Mouse (Mus musculus) right cerebral cortex, adult 2 months (tissue): ENCODE measurements around the gene Pogz.
"Not testable (repeated sequence)": the region's sequence is repeated elsewhere in the genome, so short reads cannot be mapped to it uniquely, and the experiment has no call there.

Source experiments
- DNase-seq, 2 experiments: peaks; one replicate each; pipeline ENCODE4 v3.0.0; 2021 to 2022; ENCODE audit warnings: low spot score in 2 of 2

Pogz gene

DNA sequence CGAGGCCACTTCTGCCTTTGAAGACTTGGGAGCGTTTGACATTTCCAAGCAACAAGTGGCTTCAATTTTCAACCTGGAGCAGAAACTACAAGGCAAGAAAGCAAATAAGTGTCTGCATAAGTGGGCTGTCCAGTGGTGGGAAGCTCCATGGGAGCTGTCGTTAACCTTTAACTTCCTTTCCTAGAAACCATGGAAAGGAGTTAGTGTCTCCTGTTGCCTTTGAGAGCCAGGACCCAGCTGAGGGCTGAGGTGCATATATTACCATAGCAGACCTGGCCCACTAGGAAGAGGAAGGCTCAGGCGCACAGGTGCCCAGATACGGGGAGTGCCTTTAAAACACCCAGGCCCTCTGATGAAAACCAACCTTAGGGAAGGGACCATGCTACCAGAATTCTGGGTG, 4.7 kb upstream of the Pogz start:
- DNase-seq = no peak

DNA sequence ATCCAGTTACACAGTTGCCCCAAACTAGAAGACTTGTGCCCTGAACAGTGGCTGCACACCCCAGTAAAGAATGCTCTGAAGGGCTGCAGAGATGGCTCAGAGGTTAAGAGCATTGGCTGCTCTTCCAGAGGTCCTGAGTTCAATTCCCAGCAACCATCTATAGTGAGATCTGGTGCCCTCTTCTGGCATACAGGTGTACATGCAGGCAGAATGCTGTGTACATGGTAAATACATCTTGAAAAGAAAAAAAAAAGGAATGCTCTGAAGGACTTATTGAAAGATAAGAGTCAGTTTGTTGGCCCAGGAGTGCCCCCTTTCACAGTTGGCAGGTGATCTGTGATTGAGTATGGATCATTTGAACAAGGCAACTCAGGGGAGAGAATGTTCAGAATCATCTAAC, 4.0 kb upstream of the Pogz start:
- no peak for DNase-seq

DNA sequence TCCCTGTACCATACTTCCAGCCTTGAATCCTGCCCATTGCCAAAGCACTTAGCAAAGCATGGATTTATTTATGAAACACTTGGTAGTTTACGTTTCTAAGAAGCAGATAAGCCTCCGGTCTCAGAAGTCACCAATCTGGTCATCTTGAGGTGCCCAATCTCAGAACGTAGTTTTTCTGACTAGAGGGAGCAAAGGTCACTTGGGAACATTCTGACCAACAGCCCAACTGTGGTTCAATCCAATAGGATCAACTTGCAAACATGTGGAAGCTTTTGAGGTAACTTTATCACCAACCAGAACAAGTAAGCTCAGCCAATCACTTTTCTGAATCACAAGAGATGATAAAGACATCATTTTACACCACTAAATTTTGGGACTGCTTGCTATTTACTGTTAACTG, 2.0 kb upstream of the Pogz start:
- no peak for DNase-seq

DNA sequence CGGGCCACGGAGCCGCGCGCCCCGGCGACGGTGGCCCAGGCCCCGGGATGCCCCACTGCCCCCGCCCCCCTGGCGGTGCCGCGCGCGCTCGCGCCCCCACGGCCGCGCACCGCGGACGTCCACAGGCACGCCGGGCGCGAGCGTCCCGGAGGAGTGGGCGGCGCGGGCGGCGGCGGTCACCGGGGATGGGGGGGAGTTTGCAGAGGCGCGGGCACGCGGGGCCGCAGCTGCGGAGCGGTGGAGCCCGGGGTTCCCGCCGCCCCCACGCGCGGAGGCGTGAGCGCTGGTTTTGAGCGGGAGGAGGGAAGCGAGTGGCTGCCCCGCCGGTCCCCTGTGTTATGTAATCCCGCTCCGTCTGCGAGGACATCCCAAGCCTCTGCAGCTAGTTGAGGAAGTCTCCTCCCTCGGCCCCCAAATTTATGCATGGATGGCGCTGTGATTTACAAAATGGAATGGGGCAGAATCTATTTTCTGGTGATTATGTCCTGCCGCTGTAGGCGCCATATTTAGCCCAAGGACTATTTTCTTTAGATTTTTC, 661 bp downstream of the Pogz start:
- DNase-seq = peak; percentile 87 to 91

DNA sequence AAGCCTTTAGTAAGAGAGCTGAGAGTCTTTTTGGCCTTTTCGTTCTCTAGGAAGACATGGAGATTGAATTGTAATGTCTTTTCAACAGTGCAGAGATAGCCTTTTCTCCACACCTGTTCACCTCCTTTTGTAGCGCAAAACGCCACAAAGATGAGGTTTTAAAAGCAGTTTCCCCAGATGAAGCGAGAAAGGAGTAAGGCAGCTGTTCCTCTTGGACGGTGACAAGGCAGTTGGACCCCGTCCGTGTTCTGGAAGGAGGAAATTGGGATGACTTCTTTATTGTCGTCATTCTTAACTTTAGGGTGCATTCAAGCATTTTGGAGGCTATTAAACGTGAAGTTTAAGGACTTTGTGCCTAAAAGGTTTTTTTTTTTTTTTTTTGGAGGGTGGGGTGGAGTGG, 1.3 kb downstream of the Pogz start:
- no peak for DNase-seq

DNA sequence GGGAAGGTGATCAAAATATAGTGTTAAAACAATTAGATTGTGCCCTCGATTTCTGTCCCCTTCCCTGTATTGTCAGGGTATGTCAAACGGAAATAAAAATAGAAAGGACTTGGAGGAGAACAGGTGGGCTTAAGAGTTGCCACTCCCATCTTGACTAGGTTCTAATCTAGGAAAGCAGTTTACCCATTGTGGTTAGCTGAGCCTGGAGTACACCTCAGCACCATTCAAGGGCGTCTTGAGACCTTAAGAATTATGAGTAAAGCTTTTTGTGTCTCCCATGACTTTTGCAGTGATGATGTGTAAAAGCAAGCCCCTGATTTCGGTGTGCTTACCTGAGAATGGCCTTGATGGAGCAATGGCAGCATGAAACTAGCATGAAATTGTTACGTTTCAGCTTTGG, 1.7 kb downstream of the Pogz start:
- no peak for DNase-seq

DNA sequence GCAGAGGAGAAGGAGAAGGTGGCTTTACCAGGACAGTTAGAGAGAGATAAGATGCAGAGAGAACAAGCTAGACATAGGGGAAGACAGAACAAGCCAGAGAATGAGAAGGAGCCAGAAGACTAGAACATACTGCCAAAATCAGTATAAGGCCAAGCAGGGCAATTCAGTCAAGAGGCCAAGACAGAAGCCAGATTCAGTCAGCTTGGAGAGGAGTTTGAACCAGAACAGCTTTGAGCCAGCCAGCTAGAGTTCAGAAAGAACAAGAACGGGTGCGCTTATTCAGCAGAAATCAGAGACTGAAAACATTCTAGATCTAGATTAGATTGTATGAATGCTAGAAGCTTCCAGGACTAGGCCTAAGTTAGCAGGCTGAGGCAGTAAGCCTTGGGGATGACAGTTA, 10.0 kb downstream of the Pogz start:
- DNase-seq = no peak

DNA sequence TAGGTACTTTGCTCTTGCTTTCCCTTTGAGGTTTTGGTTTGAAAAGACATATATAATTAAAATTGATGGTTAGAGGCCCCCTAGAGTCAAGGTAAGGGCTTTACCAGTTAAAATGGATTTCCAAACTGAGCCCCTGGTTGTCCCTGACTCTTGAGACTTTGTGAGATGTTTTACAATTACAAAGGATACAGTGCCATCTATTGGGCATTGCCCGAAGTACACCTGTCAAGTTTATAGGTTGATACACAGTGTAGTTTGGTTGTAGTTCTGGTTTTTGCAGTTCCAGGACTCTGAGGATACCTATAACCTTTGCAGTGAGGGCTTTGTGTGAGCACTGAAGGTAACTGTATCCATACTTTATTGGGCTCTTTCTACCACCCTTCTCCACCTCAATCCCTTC, 12.0 kb downstream of the Pogz start:
- peak; percentile 67 to 77 for DNase-seq

DNA sequence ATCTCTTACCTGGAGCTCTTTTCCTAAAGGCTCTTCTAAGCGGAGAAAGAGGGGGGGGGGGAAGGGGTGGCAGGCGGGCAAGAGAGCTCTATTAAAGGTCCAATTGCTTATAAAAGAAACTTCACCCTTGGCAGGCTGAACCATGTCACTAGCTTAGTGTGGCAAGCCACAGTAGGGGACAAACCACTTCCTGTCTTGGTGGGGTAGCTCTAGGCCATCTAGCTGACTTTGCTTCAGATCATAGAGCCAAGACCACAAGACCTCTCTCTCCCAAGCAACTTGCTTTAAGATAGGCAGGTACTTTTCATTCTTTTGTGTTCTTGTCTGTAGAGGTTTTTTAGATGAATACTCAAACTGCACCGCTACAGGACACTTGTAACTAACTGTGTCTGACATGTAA, 14.4 kb downstream of the Pogz start:
- no peak for DNase-seq

DNA sequence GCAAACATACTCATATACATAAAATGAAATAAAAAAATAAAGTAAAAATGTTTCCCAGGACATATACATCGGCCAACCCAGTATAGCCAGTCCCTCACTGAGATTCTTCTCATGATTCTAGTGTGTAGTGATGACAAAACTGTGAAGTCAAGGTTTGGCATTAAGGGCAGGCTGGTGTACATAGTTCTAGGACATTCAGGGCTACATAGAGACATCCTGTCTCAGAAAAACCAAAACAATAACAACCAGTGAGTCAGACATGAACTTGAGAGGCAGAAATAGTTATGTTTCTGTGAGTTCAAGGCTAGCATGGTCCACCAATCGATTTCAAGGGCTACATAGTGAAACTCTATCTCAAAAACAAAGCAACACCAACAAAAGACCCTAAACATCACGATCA, 14.8 kb downstream of the Pogz start:
- DNase-seq = no peak

DNA sequence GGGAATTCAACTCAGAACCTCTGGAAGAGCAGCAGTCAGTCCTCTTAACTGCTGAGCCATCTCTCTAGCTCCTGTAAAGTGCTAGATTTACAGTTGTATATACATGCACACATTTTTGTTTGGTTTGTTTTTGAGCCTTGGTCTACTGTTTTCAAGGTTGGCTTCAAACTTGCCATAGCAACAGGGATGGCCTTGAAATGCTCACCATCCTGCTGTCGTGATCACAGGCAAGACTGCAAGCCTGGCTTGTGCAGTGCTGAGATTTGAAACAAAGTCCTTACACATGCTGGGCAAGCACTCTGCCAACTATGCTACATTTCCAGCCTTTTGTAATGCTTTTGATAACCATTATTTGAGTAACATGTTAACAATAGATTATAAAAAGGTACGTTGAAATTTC, 22.1 kb downstream of the Pogz start:
- no peak for DNase-seq

DNA sequence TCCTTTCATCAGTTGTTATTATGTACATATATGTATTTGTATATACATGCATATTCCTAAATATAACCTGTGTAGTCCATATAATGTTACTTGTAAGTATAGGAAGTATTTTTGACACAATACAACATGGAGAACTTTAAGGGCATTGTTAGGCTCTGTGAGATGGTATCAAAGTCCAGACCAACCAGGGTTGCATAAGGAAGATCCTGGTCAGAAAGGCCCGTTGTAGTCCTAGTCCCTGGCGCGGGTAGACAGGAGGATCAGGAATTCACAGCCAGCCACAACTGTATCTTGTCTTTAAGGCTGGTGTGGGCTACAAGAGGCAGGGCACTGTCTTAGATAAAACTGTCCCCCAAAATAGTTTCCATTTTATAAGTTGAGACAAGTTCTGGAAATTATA, 31.6 kb downstream of the Pogz start:
- no peak for DNase-seq

DNA sequence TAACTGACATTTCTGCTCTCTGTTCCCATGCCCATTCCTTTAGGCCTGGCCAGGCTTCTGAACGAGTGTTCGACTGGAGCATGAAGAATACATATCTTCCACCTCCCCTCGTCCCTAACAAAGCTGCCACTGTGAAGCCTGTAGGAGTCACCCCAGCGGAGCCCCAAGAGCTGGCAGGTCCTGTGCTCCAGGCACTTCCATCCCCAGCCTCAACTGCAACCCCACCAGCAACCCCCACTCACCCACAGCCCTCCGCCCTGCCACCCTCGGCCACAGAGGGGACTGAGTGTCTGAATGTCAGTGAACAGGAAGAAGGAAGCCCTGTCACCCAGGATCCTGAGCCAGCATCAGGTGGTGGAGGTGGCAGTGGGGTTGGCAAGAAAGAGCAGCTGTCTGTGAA, 41.3 kb downstream of the Pogz start:
- no peak for DNase-seq

DNA sequence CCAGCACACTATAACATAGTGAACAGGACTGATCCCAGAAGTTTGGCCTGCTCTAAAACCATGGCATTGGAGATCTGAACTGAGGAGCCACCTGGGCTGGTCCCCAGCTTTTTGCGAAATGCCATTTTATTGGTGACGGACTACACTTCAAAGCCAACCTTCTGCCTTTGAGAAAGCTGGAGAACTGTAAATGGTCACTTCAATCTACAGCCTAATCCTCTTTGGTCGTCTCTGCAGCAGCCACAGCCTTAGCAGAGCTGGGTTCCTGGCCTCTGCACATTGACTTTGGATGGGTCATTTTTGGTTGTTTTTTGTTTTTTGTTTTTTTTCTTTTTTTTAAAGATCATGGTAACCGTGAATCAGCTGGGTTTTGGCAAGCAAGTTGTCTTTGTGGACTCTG, 44.5 kb downstream of the Pogz start:
- no peak for DNase-seq

DNA sequence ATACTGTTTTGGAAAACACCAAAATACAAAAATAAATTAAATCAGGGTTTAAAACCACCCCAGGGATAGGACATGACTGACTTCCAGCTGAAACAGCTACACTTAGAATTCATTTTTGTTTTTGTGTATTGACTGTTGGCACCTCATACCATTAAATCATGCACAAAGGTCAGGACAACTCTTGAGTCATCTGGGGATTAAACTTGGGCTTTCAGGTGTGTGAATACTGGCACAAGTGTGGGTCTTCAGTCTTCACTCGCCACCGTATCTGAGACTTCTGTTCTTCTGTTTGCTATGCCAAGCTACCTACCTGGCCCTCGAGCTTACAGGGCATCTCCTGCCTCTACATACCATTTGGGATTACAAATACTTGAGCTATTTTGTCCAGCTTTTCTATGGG, 45.2 kb downstream of the Pogz start:
- no peak for DNase-seq

DNA sequence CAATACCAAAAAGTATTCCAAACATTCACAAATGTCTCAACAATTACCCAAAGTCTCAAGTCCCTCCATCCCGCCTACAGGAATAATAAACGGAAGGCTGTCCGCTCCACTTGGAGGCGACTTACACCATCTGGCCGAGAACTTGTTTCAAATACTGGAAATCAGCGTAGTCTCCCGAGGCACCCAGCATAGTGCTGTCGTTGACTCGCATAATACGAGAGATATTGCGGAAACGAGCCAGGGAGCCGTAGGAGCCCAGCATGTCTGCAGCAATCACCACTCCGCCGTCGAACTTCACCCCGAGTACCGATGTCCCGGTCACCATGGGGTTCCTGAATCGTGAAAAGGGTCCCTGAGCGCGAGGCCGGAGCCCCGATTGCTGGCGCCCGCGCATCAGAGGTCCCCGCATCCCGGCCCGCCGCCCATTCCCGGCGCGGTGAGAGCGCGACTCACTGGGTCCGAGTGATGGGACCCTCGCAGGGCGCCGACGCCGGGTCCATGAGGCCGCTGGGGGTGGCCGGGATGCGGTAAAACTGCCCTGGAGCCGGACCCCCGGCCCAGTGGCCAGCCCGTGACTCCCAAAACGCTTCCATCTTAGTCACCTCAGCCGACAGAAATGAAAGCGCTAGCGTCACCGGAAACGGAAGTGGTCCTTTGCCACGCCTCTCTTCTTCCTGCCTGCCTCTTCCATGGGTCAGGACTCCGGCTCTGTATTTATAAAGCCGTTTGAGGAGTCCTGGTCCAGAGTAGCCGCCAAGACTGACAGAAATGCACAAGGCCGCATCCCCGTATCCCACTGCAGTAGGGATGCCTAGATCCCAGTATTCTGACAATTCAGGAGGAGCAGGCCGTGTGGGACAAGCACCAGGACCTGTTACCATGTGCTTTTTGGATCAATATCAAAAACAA, 49.2 kb downstream of the Pogz start, which contains the start of gene Psmb4:
Psmb4 (minus strand) TSS at position 646 of the 909 bp plus-strand sequence.
- peak; percentile 88 to 93 for DNase-seq

DNA sequence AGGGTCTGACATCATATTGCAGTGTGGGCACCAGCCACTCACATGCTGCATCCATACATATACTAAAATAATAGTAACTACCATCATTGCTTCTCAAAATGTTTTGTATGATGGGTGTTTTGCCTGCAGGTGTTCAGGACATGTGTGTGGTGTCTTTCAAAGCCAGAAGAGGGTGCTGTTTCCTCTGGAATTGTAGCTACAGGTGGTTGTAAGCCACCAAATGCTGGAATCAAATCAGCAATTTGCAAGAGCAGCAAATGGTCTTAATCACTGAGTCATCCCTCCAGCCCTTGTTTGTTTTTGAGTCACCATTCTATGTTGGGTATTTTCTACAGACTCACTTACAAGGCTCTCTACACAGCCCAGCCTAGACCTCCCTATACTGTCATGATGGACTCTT, 51.2 kb downstream of the Pogz start:
- no peak for DNase-seq

DNA sequence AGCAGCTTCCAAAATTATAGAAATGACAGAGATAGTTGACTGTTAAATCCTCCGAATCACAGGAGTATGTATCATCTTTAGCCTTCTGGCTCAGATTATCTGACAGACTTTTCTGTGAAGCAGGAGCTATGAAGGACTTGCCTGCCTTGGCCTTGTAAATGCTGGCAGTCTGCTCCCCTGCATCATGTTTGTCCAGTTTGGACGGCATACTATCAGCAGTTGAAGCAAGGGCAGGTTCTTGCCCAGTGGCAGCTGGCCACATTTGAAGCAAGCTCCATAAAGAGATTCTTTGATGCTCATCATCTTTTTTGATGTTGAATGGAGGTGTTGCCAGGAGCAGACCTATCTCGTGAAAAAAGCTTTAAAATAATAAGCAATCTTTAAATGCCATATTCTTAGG, 56.7 kb downstream of the Pogz start:
- no peak for DNase-seq

DNA sequence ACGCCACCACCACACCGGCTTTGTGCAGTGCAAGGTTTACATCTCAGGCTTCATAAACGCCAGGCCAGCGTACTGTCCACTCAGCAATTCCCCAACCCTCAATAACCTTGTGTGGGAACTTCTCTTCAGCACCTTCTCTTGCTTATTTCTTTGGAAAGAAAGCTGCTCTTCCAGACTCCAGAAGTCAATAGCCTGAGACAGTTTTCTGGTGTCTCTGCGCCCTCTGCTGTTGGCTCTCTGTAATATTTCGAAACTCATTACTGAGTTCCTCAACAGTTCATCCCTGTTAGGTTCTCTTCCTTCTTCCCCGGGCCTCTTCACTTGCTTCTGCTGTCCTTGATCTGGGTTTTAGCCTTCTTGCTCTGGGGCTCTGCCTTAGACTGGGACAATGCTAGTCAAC, 65.4 kb downstream of the Pogz start:
- DNase-seq = peak; percentile 70 to 75

DNA sequence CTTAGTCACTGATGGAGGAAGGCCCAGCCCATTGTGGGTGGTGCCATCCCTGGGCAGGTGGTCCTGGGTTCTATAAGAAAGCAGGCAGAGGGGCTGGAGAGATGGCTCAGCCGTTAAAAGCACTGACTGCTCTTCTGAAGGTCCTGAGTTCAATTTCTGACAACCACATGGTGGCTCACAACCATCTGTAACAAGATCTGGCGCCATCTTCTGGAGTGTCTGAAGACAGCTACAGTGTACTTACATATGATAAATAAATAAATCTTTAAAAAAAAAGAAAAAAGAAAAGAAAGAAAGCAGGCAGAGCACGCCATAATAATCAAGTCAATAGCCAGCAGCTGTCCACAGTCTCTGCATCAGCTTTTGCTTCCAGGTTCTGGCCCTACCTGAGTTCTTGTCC, 67.4 kb downstream of the Pogz start:
- DNase-seq = not testable (repeated sequence)

DNA sequence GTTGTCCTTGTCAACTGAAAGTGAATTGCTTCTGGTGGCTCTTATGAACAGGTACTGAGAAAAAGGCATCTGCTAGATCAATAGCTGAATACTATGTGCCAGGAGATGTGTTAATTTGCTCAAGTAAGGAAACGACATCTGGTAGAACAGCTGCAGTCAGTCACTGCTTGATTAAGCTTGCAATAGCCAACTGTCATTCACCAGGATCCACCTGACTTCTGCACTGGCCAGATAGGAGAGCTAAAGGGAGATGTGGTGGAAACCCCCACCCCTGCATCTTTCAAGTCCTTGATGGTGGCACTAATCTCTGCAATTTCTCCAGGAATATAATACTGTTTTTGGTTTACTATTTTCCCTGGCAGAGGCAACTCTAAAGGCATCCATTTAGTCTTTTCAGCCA, 69.1 kb downstream of the Pogz start:
- DNase-seq = no peak

DNA sequence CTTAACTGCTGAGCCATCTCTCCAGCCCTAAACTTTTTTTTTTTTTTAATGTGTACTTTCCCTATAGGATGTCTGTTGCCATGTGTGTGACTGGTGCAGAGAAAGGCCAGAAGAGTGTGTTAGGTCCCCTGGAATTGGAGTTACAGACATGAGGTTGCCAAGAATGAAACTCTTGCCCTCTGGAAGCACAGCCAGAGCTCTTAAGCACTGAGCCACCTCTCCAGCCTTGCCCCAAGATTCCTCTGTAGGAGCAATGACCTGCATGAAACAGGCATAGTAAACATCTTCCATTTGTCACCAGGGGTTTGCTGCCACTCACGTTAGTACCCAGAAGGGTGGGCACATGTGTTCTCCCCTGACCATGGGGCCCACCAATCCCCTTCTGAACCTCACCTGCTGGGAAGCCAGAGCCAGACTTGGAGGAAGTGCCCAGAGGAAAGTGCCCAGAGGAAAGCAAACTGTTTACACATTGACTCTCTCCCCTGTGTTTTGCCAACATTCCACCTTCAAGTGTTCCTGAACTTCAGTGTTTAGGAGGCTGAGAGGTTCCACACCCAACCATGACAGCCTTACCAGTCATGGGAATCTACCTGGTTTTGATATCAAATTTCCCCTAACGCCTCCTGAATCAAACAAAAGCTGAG, 73.8 kb downstream of the Pogz start:
- DNase-seq = no peak

DNA sequence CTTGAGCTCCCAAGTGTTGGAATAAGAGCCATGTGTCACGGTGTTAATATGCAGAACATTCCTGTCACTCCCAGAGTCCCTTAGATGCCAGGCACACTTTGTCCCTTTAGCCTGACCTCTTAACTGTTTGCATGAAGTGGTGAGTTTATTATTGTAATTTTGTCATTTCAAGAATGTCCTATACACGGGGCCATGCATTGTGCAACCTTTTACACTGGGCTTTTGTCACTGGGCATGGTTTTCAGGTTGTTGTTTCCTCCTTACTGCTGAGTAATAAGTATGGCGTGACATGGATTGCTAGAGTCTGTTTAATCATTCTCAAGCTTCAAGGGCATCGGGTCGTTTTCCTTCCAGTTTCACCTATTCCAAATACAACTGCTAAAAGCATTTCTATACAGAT, 76.4 kb downstream of the Pogz start:
- DNase-seq = no peak
